Mouse (Mus musculus): Measurements from ENCODE around the gene Tpgs1. TPM values are rescaled to one million over a fixed set of nuclear protein-coding genes. Genes with fewer than 3 reads are reported as not detected.

Gene Tpgs1
- polyA plus RNA-seq, 1 experiment from 2014 or later: 59.3 TPM

DNA sequence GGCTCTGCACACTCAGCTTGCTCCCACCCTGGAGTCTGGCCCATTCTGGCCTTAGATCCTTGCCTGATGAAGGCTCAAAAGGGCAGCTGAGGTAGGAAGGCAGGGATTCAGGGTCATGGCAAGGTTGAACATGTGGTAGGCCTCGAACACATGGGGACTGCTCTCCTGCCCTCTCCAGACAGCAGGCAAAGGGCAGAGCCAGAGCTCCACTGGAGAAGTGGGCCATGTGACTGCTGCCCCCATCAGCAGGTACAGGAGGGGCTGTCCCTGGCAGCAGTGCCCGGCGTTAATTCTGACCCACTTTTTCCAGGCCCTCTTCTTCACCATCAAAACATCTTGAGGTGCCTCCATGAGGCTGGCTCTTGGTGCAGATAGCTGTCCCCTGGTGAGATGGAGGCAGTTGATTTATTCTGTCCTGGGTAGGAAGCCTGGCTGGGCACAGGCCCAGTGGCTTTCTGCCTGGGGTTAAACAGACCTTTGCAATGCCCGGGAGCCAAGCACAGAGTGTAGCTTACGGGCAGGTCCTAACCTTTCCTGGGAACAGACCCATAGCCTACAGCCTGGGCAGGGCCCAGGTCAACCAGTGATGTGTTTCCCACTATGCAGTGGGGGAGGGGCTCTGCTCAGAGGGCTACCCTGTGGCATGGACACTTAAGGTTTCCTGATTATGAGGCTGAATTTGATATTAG lies 37.4 kb downstream of the Tpgs1 start:
- H3K36me3 ChIP-seq: peaks cover 29% of the 10 kb centered on the region
- 0 out of 2 replicates have a peak overlapping the region, but pooled peaks have one; percentile 7 for H3K9ac ChIP-seq
- no peak overlapping the region; the same call in 1 of the 2 replicates for H3K27ac ChIP-seq
- H3K4me2 ChIP-seq: peak overlapping the region; percentile 83
- no peaks in the 10 kb centered on the region for H3K9me3 ChIP-seq
- WGBS: 76% methylated on average over 5 of the region's 5 CpGs
- no peaks in the 10 kb centered on the region for H3K27me3 ChIP-seq (replicated peaks)
- ATAC-seq (ENCODE audit: insufficient read depth, low FRiP score, low read depth): no peak
- H3K4me3 ChIP-seq (replicated peaks): peak overlapping the region; percentile 71
- H3K4me1 ChIP-seq: peaks cover 42% of the 10 kb centered on the region

DNA sequence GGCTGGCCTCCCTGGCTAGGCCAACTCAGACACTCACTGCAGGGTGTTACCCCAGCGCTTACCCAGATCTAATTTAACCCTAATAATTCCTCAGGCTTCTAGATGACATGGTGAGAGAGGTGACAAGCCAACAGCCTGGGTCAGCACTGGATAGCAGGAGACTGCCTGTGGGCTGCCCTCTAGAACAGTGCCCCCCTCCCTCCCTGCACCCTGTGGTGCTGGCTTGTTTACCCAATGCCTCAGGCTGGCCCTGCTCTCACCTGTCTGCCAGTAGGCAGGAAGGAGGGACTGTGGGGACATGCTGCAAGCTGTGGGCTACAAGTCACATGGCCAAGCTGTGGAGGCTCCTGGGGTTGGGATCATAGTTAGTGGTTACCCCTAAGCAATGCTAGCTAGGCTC lies 38.0 kb downstream of the Tpgs1 start:
- WGBS: 70% methylated on average over 1 of the region's 1 CpGs
- no peak overlapping the region for H3K9ac ChIP-seq
- H3K36me3 ChIP-seq: peaks cover 33% of the 10 kb centered on the region
- no peak overlapping the region for H3K4me3 ChIP-seq (replicated peaks)
- H3K27me3 ChIP-seq (replicated peaks): no peaks in the 10 kb centered on the region
- H3K27ac ChIP-seq: peak overlapping the region; percentile 21; the same call in 1 of the 2 replicates
- peaks cover 36% of the 10 kb centered on the region for H3K4me1 ChIP-seq
- H3K9me3 ChIP-seq: no peaks in the 10 kb centered on the region
- H3K4me2 ChIP-seq: peak overlapping the region; percentile 83; the same call in 1 of the 2 replicates
- no peak for ATAC-seq (ENCODE audit: insufficient read depth, low FRiP score, low read depth)

DNA sequence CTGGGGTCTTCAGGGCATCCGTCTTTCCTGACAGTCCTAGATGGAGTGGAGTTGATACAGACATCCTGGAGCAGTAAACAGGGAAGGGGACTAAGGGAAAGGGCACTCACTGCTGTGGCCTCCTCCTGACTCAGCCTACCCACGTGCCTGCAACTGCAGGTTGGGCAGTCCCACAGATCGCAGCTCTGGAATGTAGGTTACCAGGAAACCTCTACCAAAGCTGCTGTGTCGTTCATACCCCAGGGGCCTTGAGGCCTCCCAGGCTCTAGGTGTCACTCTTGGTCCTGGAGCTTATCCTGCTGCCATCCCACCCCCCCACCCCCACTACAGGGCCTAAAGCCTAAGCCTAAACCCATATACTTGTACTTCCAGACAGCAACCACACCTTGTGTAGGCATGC lies 38.6 kb downstream of the Tpgs1 start:
- no peak for ATAC-seq (ENCODE audit: insufficient read depth, low FRiP score, low read depth)
- Histone ChIP-seq H3K27ac (peak overlapping the region; percentile 21; the same call in 1 of the 2 replicates), H3K4me2 (no peak overlapping the region), H3K9ac (no peak overlapping the region), H3K36me3 (peaks cover 33% of the 10 kb centered on the region), H3K4me3 (replicated peaks) (no peak overlapping the region), H3K4me1 (peaks cover 39% of the 10 kb centered on the region), H3K27me3 (replicated peaks) (no peaks in the 10 kb centered on the region), H3K9me3 (no peaks in the 10 kb centered on the region)
- 55% methylated on average over 4 of the region's 4 CpGs for WGBS

DNA sequence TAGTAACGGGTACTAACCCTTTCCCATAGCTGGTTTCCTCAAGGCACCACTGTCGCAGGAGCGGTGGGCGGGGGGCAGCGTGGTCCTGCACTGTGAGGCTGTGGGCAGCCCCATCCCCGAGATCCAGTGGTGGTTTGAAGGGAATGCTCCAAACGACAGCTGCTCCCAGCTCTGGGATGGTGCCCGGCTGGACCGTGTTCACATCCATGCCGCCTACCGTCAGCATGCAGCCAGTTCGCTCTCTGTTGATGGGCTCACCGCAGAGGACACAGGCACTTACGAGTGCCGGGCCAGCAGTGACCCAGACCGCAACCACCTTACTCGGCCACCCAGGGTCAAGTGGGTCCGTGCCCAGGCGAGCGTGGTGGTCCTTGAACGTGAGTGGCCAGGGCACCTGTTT lies 39.5 kb downstream of the Tpgs1 start:
- H3K36me3 ChIP-seq: peaks cover 33% of the 10 kb centered on the region
- no peaks in the 10 kb centered on the region for H3K9me3 ChIP-seq
- WGBS: 90% methylated on average over 21 of the region's 21 CpGs
- H3K4me3 ChIP-seq (replicated peaks): no peak overlapping the region
- H3K4me2 ChIP-seq: no peak overlapping the region
- H3K4me1 ChIP-seq: peaks cover 39% of the 10 kb centered on the region
- no peak for ATAC-seq (ENCODE audit: insufficient read depth, low FRiP score, low read depth)
- H3K27me3 ChIP-seq (replicated peaks): no peaks in the 10 kb centered on the region
- H3K27ac ChIP-seq: no peak overlapping the region
- no peak overlapping the region for H3K9ac ChIP-seq

DNA sequence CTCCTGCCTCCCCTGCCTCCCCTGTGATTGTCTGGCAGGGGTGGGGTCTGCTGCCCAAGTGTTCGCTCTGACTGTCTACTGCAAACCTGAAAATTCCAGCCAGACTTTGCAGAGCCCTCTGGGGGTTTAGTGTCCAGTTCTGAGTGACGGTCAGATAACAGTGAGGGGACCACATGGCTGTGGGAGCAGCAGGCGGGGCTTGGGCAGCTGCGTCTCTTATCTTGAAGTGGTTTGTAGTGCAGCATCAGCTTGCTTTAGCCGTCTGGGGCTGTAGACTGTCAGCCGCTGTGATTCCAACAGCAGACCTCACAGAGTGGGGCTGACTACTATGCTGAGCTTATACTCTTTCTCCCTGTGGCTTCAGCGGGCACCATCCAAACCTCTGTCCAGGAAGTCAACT lies 40.1 kb downstream of the Tpgs1 start:
- H3K36me3 ChIP-seq: peaks cover 33% of the 10 kb centered on the region

DNA sequence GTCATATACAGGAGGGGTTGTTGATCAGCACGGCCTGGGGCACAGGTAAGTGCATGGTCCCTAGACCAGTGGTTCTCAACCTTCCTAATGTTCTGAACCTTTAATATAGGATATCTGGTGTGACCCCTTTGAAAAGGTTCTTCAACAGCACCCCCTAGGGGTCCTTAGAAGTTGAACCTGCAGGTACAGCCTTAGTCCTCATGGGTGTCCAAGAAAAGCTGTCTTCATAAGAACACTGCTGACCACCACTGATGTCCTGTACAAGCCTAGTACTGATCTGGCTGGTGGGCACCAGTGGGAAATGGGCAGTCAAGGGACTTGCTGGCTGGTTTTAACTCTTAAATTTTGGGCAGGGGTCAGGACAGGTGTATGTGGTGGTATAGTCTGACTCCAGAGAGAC lies 42.9 kb downstream of the Tpgs1 start:
- Histone ChIP-seq H3K9me3 (no peaks in the 10 kb centered on the region), H3K27ac (no peak overlapping the region), H3K36me3 (peaks cover 33% of the 10 kb centered on the region), H3K9ac (no peak overlapping the region), H3K27me3 (replicated peaks) (peaks cover 26% of the 10 kb centered on the region), H3K4me1 (peaks cover 28% of the 10 kb centered on the region), H3K4me2 (no peak overlapping the region), H3K4me3 (replicated peaks) (no peak overlapping the region)
- 74% methylated on average over 1 of the region's 1 CpGs for WGBS
- ATAC-seq (ENCODE audit: insufficient read depth, low FRiP score, low read depth): 0 out of 2 replicates have a peak, but pooled peaks have one; percentile 7

More for the DNA sequence above, 40.1 kb downstream of the Tpgs1 start:
- WGBS: 54% methylated on average over 7 of the region's 7 CpGs
- Histone ChIP-seq H3K9ac (no peak overlapping the region), H3K4me3 (replicated peaks) (no peak overlapping the region), H3K4me1 (peaks cover 39% of the 10 kb centered on the region), H3K9me3 (no peaks in the 10 kb centered on the region), H3K4me2 (no peak overlapping the region), H3K27me3 (replicated peaks) (no peaks in the 10 kb centered on the region), H3K27ac (no peak overlapping the region)
- ATAC-seq (ENCODE audit: insufficient read depth, low FRiP score, low read depth): no peak

DNA sequence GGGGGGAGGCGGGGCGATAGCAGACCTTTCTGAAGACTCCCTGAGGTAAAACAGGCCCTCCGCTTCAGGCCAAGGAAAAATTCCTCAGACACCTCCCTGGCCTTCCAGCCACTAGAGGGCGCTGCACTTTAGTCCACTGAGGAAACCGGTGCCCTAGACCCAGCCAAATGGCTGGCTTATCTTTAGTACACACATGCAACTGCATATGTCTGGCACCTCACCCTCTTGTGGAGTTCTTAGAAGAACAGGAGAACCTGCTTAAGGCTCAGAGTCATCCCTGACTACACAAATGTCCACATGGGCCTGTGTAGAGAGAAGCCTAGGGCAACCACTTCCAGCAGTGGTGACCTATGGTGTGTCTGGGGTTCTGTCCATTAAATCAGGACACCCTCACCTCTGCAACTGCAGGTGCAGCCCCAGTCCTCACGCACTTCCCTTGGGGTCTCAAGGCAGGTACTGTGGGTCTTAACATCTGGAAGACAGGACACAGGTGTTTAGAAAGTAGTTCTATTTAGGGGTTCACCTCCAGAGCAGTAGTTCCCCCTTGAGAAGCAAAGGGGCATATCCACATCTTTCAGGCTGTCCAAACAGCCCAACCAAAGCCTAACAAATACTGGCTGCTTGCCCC lies 43.4 kb downstream of the Tpgs1 start:
- no peaks in the 10 kb centered on the region for H3K9me3 ChIP-seq
- 16% methylated on average over 4 of the region's 6 CpGs for WGBS
- H3K4me3 ChIP-seq (replicated peaks): no peak overlapping the region
- peaks cover 33% of the 10 kb centered on the region for H3K36me3 ChIP-seq
- no peak overlapping the region for H3K9ac ChIP-seq
- H3K27ac ChIP-seq: peak overlapping the region; percentile 40; the same call in 1 of the 2 replicates
- H3K4me2 ChIP-seq: no peak overlapping the region
- H3K4me1 ChIP-seq: peaks cover 29% of the 10 kb centered on the region
- peaks cover 31% of the 10 kb centered on the region for H3K27me3 ChIP-seq (replicated peaks)
- ATAC-seq (ENCODE audit: insufficient read depth, low FRiP score, low read depth): peak; percentile 72

DNA sequence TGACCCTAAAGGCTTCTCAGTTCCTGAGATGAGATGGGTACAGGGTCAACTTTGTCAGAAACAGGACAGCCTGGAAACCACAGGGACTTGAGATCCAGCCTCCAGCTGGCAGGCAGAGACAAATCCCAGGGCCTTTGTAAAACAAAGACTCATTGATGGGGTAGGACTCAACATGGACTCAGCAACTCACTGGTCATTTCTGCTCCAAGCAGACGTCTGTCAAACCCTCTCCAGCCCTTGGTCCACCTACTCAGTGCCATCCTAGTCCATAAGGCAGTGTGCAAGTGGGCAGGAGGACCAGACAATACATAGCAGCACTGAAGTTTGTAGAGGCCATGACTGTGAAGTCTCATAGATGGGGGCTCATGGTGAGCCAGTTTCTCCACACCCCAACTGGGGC lies 44.0 kb downstream of the Tpgs1 start:
- H3K4me2 ChIP-seq: no peak overlapping the region
- H3K9me3 ChIP-seq: no peaks in the 10 kb centered on the region
- H3K36me3 ChIP-seq: peaks cover 33% of the 10 kb centered on the region
- H3K4me1 ChIP-seq: peaks cover 30% of the 10 kb centered on the region
- H3K27me3 ChIP-seq (replicated peaks): peaks cover 37% of the 10 kb centered on the region
- no peak overlapping the region for H3K4me3 ChIP-seq (replicated peaks)
- 30% methylated on average over 1 of the region's 1 CpGs for WGBS
- H3K27ac ChIP-seq: 0 out of 2 replicates have a peak overlapping the region, but pooled peaks have one; percentile 40
- H3K9ac ChIP-seq: no peak overlapping the region
- ATAC-seq (ENCODE audit: insufficient read depth, low FRiP score, low read depth): no peak

DNA sequence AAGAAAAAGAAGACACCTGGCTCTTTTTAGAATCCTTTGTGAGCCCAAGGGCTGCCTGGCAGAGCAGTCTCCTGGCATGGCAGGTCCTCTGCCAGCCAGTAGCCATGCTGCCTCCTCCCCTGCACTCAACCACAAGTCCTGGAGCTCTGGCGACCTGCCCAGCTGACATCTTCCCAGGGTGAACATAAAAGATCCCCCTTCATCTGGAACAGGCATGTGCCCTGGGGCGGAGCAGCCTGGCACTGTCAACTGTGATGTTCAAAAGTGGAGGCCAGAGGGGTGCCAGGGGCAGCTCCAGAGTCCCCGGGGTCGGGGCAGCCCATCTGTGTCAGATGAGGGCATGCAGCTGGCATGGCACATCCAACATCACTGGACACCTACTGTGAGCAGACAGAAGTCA lies 45.8 kb downstream of the Tpgs1 start:
- Histone ChIP-seq H3K4me1 (peaks cover 20% of the 10 kb centered on the region), H3K9ac (no peak overlapping the region), H3K4me2 (no peak overlapping the region), H3K9me3 (no peaks in the 10 kb centered on the region), H3K27me3 (replicated peaks) (peaks cover 45% of the 10 kb centered on the region), H3K4me3 (replicated peaks) (no peak overlapping the region), H3K36me3 (peaks cover 18% of the 10 kb centered on the region), H3K27ac (no peak overlapping the region)
- 65% methylated on average over 4 of the region's 4 CpGs for WGBS
- no peak for ATAC-seq (ENCODE audit: insufficient read depth, low FRiP score, low read depth)

DNA sequence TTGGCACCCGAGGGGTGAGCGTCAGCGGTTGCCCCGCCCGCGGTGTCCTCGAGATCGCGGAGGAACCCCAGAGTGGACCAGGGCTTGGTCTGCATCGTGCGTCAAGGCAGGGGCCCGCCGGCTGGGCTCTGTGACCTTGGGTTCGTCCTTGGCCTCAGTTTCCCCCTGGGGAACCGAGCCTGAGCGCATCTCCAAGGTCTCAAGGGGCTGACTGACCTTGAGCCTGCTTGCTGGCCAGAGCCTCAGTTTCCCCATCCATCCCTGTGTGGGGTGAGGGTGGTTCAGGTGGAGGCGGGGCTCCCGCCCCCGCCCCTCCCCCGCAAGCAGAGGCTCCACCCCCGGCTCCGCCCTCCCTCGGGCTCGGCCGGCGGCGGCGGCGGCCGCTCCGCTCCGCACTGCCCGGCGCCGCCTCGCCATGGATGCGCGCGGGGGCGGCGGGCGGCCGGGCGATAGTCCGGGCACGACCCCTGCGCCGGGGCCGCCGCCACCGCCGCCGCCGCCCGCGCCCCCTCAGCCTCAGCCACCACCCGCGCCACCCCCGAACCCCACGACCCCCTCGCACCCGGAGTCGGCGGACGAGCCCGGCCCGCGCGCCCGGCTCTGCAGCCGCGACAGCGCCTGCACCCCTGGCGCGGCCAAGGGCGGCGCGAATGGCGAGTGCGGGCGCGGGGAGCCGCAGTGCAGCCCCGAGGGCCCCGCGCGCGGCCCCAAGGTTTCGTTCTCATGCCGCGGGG lies 47.3 kb downstream of the Tpgs1 start, which contains the start of gene Hcn2:
Gene Hcn2, plus strand, starts transcription at position 381 of the 734 bp plus-strand sequence.
- Histone ChIP-seq H3K9ac (no peak within 1 kb of the TSS), H3K4me3 (replicated peaks) (peak within 1 kb of the TSS; percentile 59), H3K36me3 (0 out of 2 replicates have a peak, but pooled peaks cover 5% of the 10 kb centered on the region), H3K27me3 (replicated peaks) (peaks cover 45% of the 10 kb centered on the region), H3K4me2 (peak within 1 kb of the TSS; percentile 94), H3K27ac (no peak within 1 kb of the TSS), H3K9me3 (no peaks in the 10 kb centered on the region), H3K4me1 (peaks cover 20% of the 10 kb centered on the region)
- 2% methylated on average over 83 of the region's 91 CpGs for WGBS
- no peak for ATAC-seq (ENCODE audit: insufficient read depth, low FRiP score, low read depth)

DNA sequence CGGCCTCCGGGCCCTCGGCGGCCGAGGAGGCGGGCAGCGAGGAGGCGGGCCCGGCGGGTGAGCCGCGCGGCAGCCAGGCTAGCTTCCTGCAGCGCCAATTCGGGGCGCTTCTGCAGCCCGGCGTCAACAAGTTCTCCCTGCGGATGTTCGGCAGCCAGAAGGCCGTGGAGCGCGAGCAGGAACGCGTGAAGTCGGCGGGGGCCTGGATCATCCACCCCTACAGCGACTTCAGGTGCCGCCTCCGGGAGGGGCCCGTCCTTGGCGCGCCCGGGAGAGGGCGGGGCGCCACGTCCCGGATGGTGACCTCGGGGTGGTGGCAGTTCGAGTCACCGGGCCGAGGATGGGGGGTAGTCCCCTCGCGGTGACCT lies 47.8 kb downstream of the Tpgs1 start:
- Histone ChIP-seq H3K9me3 (no peaks in the 10 kb centered on the region), H3K27ac (no peak overlapping the region), H3K27me3 (replicated peaks) (peaks cover 45% of the 10 kb centered on the region), H3K4me1 (peaks cover 20% of the 10 kb centered on the region), H3K9ac (no peak overlapping the region), H3K4me2 (peak overlapping the region; percentile 94), H3K36me3 (no peaks in the 10 kb centered on the region), H3K4me3 (replicated peaks) (peak overlapping the region; percentile 59)
- ATAC-seq (ENCODE audit: insufficient read depth, low FRiP score, low read depth): no peak
- under 1% methylated on average over 39 of the region's 44 CpGs for WGBS

All from stomach, embryonic 15.5 days (tissue).